Mouse (Mus musculus): ENCODE measurements around the gene Myo5a.
"Not testable (repeated sequence)": the region's sequence is repeated elsewhere in the genome, so short reads cannot be mapped to it uniquely, and the experiment has no call there.

The Myo5a gene

GRCm38 (mm10) chr9:75209246-75209645 lies 138.4 kb downstream of the Myo5a start:
- no peak for DNase-seq

- DNase-seq: no peak
These were observed 139.5 kb downstream of the Myo5a start for GRCm38 (mm10) chr9:75210269-75210668.

DNA sequence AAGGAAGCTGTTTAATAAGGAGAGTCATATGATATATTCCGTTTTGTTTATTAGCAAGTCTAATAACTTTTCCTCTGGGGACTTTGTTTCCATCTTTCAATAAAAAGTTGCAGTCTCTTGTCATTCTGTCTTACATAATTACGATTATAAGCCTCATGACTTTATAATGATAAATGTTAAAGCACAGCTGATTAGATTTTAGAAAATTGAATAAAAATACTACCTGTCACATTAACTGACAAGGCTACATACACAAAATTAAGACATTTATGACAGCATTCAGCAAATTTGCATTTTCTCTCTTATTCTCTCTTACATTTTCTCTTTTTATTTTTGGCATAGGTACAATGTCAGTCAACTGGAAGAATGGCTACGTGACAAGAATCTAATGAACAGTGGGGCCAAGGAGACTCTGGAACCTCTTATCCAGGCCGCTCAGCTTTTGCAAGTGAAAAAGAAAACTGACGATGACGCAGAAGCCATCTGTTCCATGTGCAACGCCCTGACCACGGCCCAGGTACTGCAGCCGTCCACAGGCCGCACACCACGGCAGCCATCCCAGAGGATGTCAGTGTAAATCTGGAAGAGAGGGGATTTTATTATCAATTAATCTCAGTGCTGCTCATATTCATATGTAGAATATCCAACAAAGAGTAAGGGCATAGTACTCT lies 144.1 kb downstream of the Myo5a start:
- DNase-seq: no peak

DNA sequence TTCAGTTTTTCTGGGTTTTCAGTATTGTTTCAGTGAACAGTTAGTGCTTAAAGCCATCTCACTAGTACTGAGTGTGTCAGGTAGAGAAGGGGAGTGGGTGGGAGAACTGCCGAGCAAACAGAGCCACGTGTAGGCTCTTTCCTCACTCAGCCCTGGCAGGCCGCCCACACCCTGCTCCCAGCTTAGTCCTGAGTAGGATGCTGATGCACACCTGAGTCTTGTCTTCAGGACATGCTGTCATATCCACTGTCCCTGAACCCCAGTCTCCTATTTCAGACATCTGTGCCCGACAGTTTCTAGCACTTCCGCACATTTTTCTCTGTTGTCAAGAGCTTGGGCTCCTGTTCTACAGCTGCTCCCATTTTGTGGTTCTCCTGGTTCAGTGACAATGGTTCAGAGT lies 149.1 kb downstream of the Myo5a start:
- no peak for DNase-seq

DNA sequence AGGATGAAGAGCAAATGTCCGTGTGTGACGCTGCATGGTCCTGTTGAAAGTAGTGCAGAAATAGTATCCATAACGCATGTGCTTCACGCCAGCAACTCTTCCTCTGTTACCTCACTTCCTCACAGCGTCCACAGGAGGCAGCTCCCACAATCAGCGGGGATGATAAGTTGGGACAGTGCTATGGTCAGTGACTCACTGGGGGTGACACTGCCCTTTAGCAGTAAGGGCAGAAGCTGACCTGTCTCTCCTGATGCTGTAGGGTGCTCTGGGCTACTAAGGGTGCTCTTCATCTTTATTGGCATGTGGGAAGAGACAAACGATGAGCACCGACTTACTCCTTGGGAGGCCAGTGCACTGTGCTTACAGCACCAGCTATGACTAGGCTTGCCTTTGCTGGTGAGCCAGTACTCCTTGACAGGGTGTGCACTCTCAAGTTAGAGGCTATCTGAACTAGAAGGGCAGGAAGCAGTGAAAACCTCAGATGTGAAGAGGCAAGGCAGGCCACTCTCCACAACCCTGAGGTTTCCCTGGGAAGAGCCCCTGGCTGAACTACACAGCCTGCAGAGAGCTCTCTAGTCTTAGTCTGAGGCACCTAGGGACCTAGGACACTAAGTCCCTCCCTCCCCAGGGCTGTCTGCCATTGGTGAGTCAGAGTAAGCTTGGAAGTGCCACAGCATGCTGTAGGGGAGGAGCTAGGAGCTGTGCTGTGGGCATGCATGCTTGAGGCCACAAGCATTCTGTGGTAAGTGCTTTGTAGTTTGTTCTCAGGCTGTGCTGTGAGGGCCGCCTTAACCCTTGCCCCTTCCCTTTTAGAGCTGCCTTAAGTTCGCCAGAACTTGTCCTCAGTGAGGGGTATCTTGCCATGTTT lies 150.8 kb downstream of the Myo5a start:
- DNase-seq: peak; percentile 19

GRCm38 (mm10) chr9:75231841-75232746 lies 161.3 kb downstream of the Myo5a start, which contains the start of gene Myo5c:
Myo5c (plus strand) TSS chr9:75232020.
- DNase-seq: peak; percentile 11

DNA sequence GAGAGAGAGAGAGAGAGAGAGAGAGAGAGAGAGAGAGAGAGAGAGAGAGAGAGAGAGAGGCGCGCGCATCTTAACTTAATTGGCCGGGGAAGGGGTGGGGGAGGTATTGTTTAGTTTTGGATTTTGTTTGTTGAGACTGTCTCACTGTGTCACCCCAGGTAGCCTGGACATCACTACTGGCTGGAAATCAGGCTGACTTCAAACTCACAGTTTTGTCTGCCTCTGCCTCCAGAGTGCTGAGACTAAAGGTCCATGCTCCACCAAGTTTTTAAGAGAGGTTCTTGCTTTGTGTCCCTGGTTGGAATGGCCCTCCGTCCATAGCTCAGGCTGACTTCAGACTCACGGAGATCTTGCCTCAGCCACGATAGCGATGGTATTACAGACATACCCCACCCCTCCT lies 162.0 kb downstream of the Myo5a start:
- DNase-seq: no peak

DNA sequence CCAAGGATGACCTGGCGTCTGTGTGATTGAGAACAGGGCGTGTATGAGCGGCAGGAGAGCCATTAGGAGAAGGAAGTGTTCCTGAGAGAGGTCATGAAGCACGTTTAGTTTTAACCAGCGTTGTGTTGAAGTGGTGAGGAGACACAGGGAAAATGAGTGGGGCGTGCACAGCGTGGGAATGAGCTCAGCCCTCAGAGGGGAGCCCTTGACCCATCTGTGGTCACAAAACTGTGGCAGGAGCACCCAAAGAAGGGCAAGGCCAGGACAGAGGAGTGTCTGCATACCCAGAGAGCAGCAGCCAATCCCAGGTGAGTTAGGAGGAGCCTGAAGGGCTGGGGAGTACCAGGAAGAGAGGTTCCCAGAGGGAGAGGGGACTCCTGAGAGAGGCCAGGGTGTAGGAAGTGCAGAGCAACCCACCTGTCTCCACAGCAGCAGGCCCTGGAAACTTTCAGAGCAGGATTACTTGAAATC lies 163.5 kb downstream of the Myo5a start:
- DNase-seq: no peak

- no peak for DNase-seq
These were observed 164.3 kb downstream of the Myo5a start for GRCm38 (mm10) chr9:75234983-75235627.

DNA sequence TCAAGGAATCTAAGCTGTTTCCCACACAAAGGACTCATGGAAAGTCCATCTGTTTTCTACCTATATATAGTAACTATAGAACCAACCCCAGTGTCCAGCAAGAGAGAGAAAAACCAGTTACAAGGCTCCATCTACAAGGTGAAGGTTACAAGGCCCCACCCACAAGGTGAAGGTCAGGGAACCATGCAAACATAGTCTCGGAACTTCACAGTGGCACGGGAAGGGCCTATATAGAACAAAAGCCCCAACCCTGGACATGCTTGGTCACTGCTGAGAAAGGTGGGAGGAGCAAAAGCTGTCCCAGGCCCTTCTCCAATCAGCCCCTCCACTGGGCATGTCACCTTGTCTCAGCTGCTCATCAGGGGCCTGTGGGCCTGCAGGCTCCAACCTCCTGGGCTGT lies 164.9 kb downstream of the Myo5a start:
- DNase-seq: no peak

DNA sequence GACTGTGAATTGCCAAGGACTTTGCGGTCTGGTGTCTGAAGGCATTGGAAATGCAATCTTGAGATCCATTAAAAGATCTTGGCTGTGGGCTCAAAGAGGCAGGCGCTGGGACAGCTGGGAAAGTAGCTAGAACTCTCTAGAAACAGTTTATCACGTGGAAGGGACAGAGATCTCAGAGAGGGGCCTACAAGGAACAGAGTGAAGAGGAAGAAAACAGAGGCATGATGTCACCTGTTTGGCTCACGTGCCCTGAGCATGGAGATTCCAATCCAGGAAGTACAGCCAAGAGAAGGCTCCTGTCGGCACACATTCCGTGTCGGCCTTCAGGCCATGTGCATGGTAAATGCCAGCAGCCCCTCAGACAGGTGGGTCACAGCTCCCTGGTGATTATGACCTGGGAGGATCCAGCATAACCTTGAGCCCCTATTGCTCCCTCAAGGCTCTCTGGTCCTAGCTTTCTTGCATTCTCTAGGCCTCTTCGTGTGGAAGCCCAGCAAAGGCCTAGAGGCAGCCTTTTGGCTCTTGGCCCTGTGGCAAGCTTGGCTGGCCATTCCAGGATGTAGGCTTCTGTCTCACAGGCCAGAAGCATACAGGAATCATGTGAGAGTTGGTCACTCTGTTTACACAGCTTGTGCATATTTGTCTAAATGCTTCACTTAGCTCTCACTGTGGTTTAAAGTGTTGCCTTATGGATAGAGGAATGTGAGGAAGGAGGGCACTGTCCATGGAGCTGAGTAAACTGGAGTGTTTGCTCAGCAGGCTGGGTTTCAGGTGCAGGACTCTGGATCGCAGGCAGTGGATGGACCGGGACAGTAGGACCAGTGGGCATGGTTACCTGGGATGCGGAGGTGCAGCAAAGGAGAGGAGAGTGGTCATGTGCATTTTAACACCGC lies 165.8 kb downstream of the Myo5a start:
- DNase-seq: no peak

GRCm38 (mm10) chr9:75238179-75238578 lies 167.4 kb downstream of the Myo5a start:
- no peak for DNase-seq

DNA sequence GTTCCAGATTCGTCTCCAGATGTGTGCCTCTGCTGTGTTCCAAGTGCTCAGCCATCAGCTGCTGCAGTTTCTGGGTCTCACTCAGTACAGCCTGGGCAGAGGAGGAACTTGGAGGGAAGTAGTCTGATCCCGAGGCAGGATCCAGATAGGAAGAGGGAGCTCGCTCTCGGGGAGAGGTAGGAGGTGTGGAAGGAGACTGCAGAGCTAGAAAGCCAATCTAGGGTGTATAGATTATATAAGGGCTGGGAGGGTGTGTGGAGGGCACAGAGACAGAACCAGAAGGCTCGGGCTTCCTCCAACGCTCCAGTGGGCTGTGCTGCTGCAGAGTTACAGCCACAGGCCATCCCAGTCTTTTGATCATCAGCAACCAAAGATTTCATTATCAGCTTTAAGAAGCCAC lies 172.2 kb downstream of the Myo5a start:
- no peak for DNase-seq

DNA sequence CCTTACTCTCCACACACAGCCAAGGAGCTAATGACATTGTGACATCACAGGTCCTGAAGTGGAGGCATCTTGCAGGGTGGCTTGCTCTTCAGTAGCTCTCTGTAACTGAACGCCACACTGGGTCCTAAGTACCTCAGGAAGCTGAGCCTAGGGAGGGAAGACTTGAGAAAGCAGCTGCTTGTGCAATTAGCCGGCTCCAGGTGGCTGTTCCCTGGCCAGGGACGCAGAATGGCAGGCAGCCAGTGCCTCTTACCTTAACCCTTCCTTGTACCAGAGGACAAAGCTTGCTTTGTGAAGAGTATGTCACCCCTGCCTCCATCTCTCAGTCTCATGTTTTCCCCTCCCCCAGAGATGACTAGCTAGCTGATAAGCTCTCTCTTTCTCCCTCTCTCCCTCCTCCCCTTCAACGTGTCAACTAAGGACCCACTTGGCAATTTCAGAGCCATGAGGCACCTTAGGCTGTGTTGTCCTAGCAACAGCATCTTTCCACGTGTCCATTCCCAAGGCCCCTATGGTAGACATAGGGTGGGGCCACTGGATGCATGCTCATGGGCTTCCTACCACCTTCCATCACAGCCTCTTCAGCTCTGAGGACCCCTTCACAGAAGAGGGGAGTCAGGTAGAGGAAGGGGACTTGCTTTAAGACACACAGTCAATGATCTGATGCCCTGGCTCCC lies 173.1 kb downstream of the Myo5a start:
- DNase-seq: no peak

DNA sequence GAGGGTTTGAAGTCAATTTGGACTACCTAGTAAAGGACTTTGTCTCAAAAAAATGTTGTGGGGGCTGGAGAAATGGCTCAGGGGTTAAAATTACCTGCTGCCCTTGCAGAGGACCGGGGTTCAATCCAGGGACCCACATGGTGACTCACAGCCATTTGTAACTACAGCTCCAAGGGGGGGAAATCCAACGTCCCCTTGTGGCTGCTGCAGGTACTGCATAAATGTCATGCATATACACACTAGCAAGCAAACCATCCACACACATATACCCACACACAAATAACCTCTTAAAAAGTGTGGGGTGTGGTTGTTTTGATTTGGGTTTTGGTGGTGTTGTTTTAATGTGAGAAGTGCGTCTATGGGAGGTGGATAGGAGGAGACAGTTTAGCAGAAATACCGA lies 173.7 kb downstream of the Myo5a start:
- no peak for DNase-seq

GRCm38 (mm10) chr9:75246080-75246930 lies 175.5 kb downstream of the Myo5a start:
- peak; percentile 21 for DNase-seq

GRCm38 (mm10) chr9:75247870-75248269 lies 177.1 kb downstream of the Myo5a start:
- DNase-seq: no peak

DNA sequence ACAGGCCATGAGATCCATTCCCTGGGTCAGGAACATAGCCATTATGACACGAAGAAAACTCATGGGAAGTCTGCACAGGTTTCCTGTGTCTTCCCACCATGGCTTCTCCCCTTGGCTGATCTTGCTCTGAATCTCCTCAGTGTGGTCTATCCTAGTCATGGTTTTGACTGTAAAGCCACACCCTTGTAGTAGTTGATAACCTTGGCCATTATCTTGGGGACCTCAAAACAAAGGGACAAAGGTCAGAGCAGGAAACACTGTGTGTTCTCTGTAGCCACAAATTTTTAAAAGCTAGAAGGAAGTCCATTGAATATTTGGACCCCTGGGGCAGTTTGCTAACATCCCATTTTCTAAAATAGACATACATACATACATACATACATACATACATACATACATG lies 177.5 kb downstream of the Myo5a start:
- no peak for DNase-seq

DNA sequence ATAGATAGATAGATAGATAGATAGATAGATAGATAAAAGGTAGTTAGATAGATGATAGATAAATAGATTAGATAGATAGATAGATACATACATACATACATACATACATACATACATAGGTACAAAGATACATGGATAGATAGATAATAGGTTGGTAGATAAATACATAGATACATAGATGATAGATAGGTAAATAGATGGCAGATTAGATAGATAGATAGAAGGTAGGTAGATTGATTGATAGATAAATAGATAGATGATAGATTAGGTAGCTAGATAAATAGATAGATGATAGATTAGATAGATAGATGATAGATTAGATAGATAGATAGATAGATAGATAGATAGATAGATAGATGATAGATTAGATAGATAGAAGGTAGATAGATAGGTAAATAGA lies 178.1 kb downstream of the Myo5a start:
- no peak for DNase-seq

GRCm38 (mm10) chr9:75253158-75253557 lies 182.3 kb downstream of the Myo5a start:
- not testable (repeated sequence) for DNase-seq

Data from thymus, postnatal 14 days (tissue).